Mouse (Mus musculus) liver, embryonic 14.5 days (tissue): ENCODE measurements around the gene Mageb2. TPM values are rescaled to one million over a fixed set of nuclear protein-coding genes. Genes with fewer than 3 reads are reported as not detected.
"Not testable (repeated sequence)": the region's sequence is repeated elsewhere in the genome, so short reads cannot be mapped to it uniquely, and the experiment has no call there.

Experiments
- ATAC-seq: fragments of 200-750 bp; cut with Nextera tagmentation; 2 replicates; pipeline ENCODE4 v1.8.0; 2017; ENCODE audit warnings: moderate number of reproducible peaks, mild to moderate bottlenecking, moderate library complexity; ENCODE audit not compliant: insufficient read depth
- DNase-seq, 3 experiments: peaks; one replicate each; pipeline ENCODE4 v3.0.0-alpha.2; 2012 to 2013; ENCODE audit warnings: low read depth in 3 of 3, low spot score in 3 of 3
- H3K27ac ChIP-seq: fragments of 300-500 bp; sonication (generic); 2 replicates; pipeline ENCODE4 v1.5.1; 2014; ENCODE audit warnings: moderate library complexity, mild to moderate bottlenecking, control low read depth, inconsistent platforms
- H3K27me3 ChIP-seq: fragments of 300-500 bp; sonication (generic); 2 replicates; pipeline ENCODE4 v1.6.1; 2014; ENCODE audit warnings: mild to moderate bottlenecking, low read length, moderate library complexity; ENCODE audit not compliant: control insufficient read depth, insufficient read depth
- H3K36me3 ChIP-seq: fragments of 300-500 bp; sonication (generic); replicated peaks from 2 replicates; pipeline ENCODE4 v1.6.1; 2014; ENCODE audit warnings: low read depth; ENCODE audit not compliant: control insufficient read depth, insufficient read depth
- H3K4me1 ChIP-seq, 2 experiments: fragments of 200-500 bp in 1 of 2; fragments of 300-500 bp in 1 of 2; sonication (generic) in 1 of 2; replicated peaks; 2 replicates each; pipeline ENCODE4 v1.6.1; 2012 to 2014; ENCODE audit warnings: antibody characterized with exemption in 1 of 2, inconsistent platforms in 1 of 2, low read length in 1 of 2; ENCODE audit not compliant: control insufficient read depth in 2 of 2, insufficient read depth in 2 of 2
- H3K4me2 ChIP-seq: fragments of 300-500 bp; sonication (generic); 2 replicates; pipeline ENCODE4 v1.6.1; 2014; ENCODE audit warnings: low read depth, mild to moderate bottlenecking, control low read depth, moderate library complexity
- H3K4me3 ChIP-seq, 2 experiments: fragments of 200-500 bp in 1 of 2; fragments of 300-500 bp in 1 of 2; sonication (generic) in 1 of 2; 2 replicates each; pipeline ENCODE4 v1.5.1; 2012 to 2014; ENCODE audit warnings: low read depth in 2 of 2, low read length in 2 of 2, mild to moderate bottlenecking in 2 of 2, control low read depth in 1 of 2, inconsistent platforms in 1 of 2, moderate library complexity in 1 of 2; ENCODE audit not compliant: insufficient read depth in 1 of 2
- H3K9ac ChIP-seq: fragments of 300-500 bp; sonication (generic); replicated peaks from 2 replicates; pipeline ENCODE4 v1.6.1; 2014; ENCODE audit warnings: mild to moderate bottlenecking, control low read depth, moderate library complexity
- H3K9me3 ChIP-seq: fragments of 300-500 bp; sonication (generic); 2 replicates; pipeline ENCODE4 v1.6.1; 2016; ENCODE audit warnings: low read length, mixed read lengths; ENCODE audit not compliant: control insufficient read depth
- WGBS: fragments of 180-500 bp; shearing (Covaris S2); extraction: QIAGEN DNeasy Blood & Tissue Kit; methylation state at CpG from one replicate; pipeline ENCODE4 v1.1.7; 2014; ENCODE audit not compliant: insufficient replicate concordance; 5-methylcytosine and 5-hydroxymethylcytosine counted together
- polyA plus RNA-seq, 2 experiments: library from polyadenylated mRNA; depleted of rRNA in 1 of 2; stranded (reverse) in 1 of 2; unstranded in 1 of 2; fragments of >200 nt; fragmentation: Nextera tagmentation in 1 of 2; extraction: Ambion mirVana in 1 of 2; gene quantifications; 2 replicates each; pipeline versions ENCODE4 v1.2.1 to v1.2.3; 2012 to 2014

Mageb2 gene
- not detected in 2 replicates for polyA plus RNA-seq (2012; rRNA removed)
- polyA plus RNA-seq (2014; fragmentation: Nextera tagmentation; extraction: Ambion mirVana): not detected in 2 replicates

GRCm38 (mm10) chrX:91331390-91331789, at the start of gene Mageb2:
Mageb2 (plus strand) TSS chrX:91331690.
- H3K4me2 ChIP-seq, DNase-seq, H3K27ac ChIP-seq, H3K9me3 ChIP-seq, H3K9ac ChIP-seq, ATAC-seq, H3K27me3 ChIP-seq, H3K4me3 ChIP-seq, H3K36me3 ChIP-seq, H3K4me1 ChIP-seq: not testable (repeated sequence)
- WGBS: 55% methylated on average over 2 of the region's 2 CpGs

- H3K27me3 ChIP-seq, H3K9me3 ChIP-seq, H3K27ac ChIP-seq, ATAC-seq, DNase-seq, H3K9ac ChIP-seq, H3K4me2 ChIP-seq, H3K4me1 ChIP-seq, H3K36me3 ChIP-seq, H3K4me3 ChIP-seq: not testable (repeated sequence)
- 75% methylated on average over 9 of the region's 9 CpGs for WGBS
Measured at GRCm38 (mm10) chrX:91313256-91313655, 18.2 kb upstream of the Mageb2 start.

Other genes starting within 250 kb of the Mageb2 start
- gene Gm5072, start 60.8 kb downstream of the Mageb2 start, polyA plus RNA-seq (2012; rRNA removed): not detected in 2 replicates
- not detected in 2 replicates for gene Gm5072, start 60.8 kb downstream of the Mageb2 start, polyA plus RNA-seq (2014; fragmentation: Nextera tagmentation; extraction: Ambion mirVana)
- not detected in 2 replicates for gene Gm8914, start 148.4 kb downstream of the Mageb2 start, polyA plus RNA-seq (2012; rRNA removed)
- not detected in 2 replicates for gene Gm8914, start 148.4 kb downstream of the Mageb2 start, polyA plus RNA-seq (2014; fragmentation: Nextera tagmentation; extraction: Ambion mirVana)
- gene 1700084M14Rik, start 244.2 kb downstream of the Mageb2 start, polyA plus RNA-seq (2012; rRNA removed): not detected in 2 replicates
- not detected in 2 replicates for gene 1700084M14Rik, start 244.2 kb downstream of the Mageb2 start, polyA plus RNA-seq (2014; fragmentation: Nextera tagmentation; extraction: Ambion mirVana)